Mouse (Mus musculus): ENCODE results near the gene Gdpd3.

DNA sequence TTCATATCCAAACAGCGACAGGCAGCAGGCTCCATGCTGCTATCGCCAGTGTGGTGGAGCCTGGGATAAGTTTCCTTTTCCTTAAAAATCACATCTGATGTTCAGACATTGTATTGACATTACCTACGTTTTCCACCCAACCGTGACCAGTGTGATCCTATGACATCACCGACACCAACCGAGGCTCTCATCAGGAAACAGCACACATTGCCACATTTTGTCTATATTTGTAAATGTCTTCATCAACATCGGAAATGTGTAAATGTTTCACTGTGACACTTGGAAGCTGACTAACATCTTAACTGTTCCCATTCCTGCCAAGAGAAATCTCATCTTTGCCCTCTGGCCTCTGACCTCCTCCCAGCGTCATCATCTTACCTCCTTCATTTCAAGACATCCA lies 30.0 kb upstream of the Gdpd3 start:
- TF ChIP-seq POLR2A (IDR thresholded peaks at IDR 0.05; ENCODE audit: borderline replicate concordance, extremely low read depth, low read depth, low read length) (no peak), CTCF (IDR thresholded peaks at IDR 0.05; ENCODE audit: insufficient read depth, low read length) (no peak)

Measured in lung, adult 2 months (tissue).